Mouse (Mus musculus) C2C12 (cell line): ENCODE measurements at regions not wholly inside any gene's neighbourhood (a gene's known extent, or its start where the extent isn't known, plus 50 kb on each side); places are given as distances from the start of the nearest gene placed in this dataset.

ENCODE experiments used
- H3K27me3 ChIP-seq: one replicate; pipeline ENCODE4 v1.6.1; 2011; ENCODE audit not compliant: control insufficient read depth, insufficient read depth, insufficient read length
- H3K36me3 ChIP-seq: one replicate; pipeline ENCODE4 v1.6.1; 2011; ENCODE audit not compliant: control insufficient read depth, insufficient read depth
- H3K4me3 ChIP-seq: one replicate; pipeline ENCODE4 v1.5.1; 2011; ENCODE audit warnings: mild to moderate bottlenecking, control low read depth; ENCODE audit not compliant: poor library complexity, insufficient read depth, severe bottlenecking
- H3K79me2 ChIP-seq: one replicate; pipeline ENCODE4 v1.6.1; 2011; ENCODE audit not compliant: control insufficient read depth, insufficient read depth
- H3K79me3 ChIP-seq: one replicate; pipeline ENCODE4 v1.6.1; 2011; ENCODE audit warnings: low read depth, control low read depth
- H3ac ChIP-seq: one replicate; pipeline ENCODE3; 2011; ENCODE audit warnings: low read depth; ENCODE audit not compliant: control insufficient read depth, insufficient read length
- CEBPB ChIP-seq: IDR thresholded peaks from one replicate; pipeline ENCODE4 v1.6.1; 2011; ENCODE audit warnings: low read depth, mild to moderate bottlenecking, control low read depth, moderate library complexity
- CTCF ChIP-seq: IDR thresholded peaks from one replicate; pipeline ENCODE4 v1.5.1; 2011; ENCODE audit not compliant: control insufficient read depth, insufficient read depth, insufficient read length
- FOSL1 ChIP-seq: IDR thresholded peaks from one replicate; pipeline ENCODE4 v1.8.0; 2011; ENCODE audit warnings: mild to moderate bottlenecking, low read length; ENCODE audit not compliant: poor library complexity, insufficient read depth, severe bottlenecking
- MAX ChIP-seq: IDR thresholded peaks from one replicate; pipeline ENCODE4 v1.6.1; 2011; ENCODE audit warnings: mild to moderate bottlenecking, control low read depth
- MYOD1 ChIP-seq: IDR thresholded peaks from one replicate; pipeline ENCODE4 v1.6.1; 2011; ENCODE audit warnings: low read depth; ENCODE audit not compliant: control insufficient read depth, insufficient read length
- MYOG ChIP-seq: IDR thresholded peaks from one replicate; pipeline ENCODE4 v1.6.1; 2011; ENCODE audit not compliant: control insufficient read depth, insufficient read length; ENCODE audit errors: extremely low read depth
- USF1 ChIP-seq: IDR thresholded peaks from one replicate; pipeline ENCODE4 v1.6.1; 2011; ENCODE audit warnings: low read depth, mild to moderate bottlenecking, control low read depth, moderate library complexity

GRCm38 (mm10) chr2:92523321-92523895, 63.1 kb upstream of the Slc35c1 start:
- no peaks in the 10 kb centered on the region for H3K79me3 ChIP-seq
- no peak for TF ChIP-seq USF1
- no peak for TF ChIP-seq CEBPB
- TF ChIP-seq MYOD1 = no peak
- no peak for TF ChIP-seq CTCF
- no peak for TF ChIP-seq MAX
- no peaks in the 10 kb centered on the region for H3K79me2 ChIP-seq
- no peak overlapping the region for H3K4me3 ChIP-seq
- H3K27me3 ChIP-seq = peaks cover 15% of the 10 kb centered on the region
- no peak overlapping the region for H3ac ChIP-seq
- no peaks in the 10 kb centered on the region for H3K36me3 ChIP-seq

GRCm38 (mm10) chr2:92521527-92521926, 61.2 kb upstream of the Slc35c1 start:
- no peak for TF ChIP-seq USF1
- TF ChIP-seq CEBPB = no peak
- no peaks in the 10 kb centered on the region for H3K79me3 ChIP-seq
- no peak overlapping the region for H3K4me3 ChIP-seq
- no peaks in the 10 kb centered on the region for H3K79me2 ChIP-seq
- no peak overlapping the region for H3ac ChIP-seq
- H3K27me3 ChIP-seq = peaks cover 11% of the 10 kb centered on the region
- no peaks in the 10 kb centered on the region for H3K36me3 ChIP-seq

DNA sequence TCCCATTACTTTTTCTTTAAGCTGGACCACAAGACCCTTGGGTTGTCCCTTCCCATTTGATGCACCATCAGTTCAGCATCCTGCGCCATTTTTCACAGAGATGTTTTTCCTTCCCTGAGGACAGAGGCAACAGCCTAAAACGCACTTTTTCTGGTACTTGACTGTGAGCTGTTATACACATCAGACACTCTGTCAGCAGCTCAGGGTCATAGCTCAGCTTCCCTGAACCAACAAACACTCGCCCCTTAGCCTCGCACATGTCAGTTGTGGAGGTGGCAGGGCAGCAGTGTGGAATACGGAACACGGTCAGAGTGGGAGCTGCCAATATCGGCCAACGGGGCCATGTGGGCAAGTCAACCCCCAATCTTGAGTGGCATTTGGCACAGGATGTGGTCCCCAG, 59.1 kb upstream of the Slc35c1 start:
- Histone ChIP-seq H3ac (no peak overlapping the region), H3K4me3 (no peak overlapping the region), H3K79me2 (no peaks in the 10 kb centered on the region), H3K27me3 (peaks cover 11% of the 10 kb centered on the region), H3K36me3 (no peaks in the 10 kb centered on the region), H3K79me3 (no peaks in the 10 kb centered on the region)
- TF ChIP-seq FOSL1 = no peak
- TF ChIP-seq CTCF = no peak
- TF ChIP-seq MAX = no peak
- TF ChIP-seq MYOD1 = no peak
- TF ChIP-seq USF1 = no peak
- no peak for TF ChIP-seq MYOG

DNA sequence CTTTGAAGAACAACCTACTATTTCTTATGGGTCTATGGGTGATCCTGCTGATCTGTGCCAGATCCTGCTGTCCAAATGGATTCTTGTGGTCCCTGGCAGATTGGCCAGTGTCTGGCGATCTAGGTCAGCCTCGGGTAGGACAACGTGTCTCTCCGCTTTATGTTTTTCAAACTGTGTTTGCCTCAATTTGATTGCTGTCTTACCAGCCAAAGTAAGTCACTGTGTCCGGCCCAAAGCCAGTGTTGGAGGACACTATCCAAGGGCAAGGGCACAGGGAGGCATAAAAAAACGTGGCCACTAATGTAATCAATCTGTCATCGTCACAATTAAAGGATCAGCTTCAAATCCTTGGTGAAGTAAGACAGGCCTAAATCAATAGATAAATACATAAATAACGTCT, 58.6 kb upstream of the Slc35c1 start:
- no peaks in the 10 kb centered on the region for H3K36me3 ChIP-seq
- H3K4me3 ChIP-seq = no peak overlapping the region
- H3K27me3 ChIP-seq = peaks cover 13% of the 10 kb centered on the region
- no peaks in the 10 kb centered on the region for H3K79me3 ChIP-seq
- no peaks in the 10 kb centered on the region for H3K79me2 ChIP-seq
- no peak overlapping the region for H3ac ChIP-seq
- TF ChIP-seq MYOD1 (no peak), FOSL1 (no peak), USF1 (no peak), MAX (no peak), CEBPB (no peak), CTCF (no peak), MYOG (no peak)

- H3K27me3 ChIP-seq = peaks cover 25% of the 10 kb centered on the region
- no peak overlapping the region for H3K4me3 ChIP-seq
- H3K79me3 ChIP-seq = no peaks in the 10 kb centered on the region
- TF ChIP-seq CTCF = no peak
- no peak for TF ChIP-seq MAX
- no peak for TF ChIP-seq FOSL1
- TF ChIP-seq CEBPB = no peak
- TF ChIP-seq USF1 = no peak
- no peak for TF ChIP-seq MYOG
- TF ChIP-seq MYOD1 = no peak
- no peak overlapping the region for H3ac ChIP-seq
- H3K79me2 ChIP-seq = no peaks in the 10 kb centered on the region
- H3K36me3 ChIP-seq = no peaks in the 10 kb centered on the region
Measured at GRCm38 (mm10) chr2:92514961-92515360, 54.6 kb upstream of the Slc35c1 start.

DNA sequence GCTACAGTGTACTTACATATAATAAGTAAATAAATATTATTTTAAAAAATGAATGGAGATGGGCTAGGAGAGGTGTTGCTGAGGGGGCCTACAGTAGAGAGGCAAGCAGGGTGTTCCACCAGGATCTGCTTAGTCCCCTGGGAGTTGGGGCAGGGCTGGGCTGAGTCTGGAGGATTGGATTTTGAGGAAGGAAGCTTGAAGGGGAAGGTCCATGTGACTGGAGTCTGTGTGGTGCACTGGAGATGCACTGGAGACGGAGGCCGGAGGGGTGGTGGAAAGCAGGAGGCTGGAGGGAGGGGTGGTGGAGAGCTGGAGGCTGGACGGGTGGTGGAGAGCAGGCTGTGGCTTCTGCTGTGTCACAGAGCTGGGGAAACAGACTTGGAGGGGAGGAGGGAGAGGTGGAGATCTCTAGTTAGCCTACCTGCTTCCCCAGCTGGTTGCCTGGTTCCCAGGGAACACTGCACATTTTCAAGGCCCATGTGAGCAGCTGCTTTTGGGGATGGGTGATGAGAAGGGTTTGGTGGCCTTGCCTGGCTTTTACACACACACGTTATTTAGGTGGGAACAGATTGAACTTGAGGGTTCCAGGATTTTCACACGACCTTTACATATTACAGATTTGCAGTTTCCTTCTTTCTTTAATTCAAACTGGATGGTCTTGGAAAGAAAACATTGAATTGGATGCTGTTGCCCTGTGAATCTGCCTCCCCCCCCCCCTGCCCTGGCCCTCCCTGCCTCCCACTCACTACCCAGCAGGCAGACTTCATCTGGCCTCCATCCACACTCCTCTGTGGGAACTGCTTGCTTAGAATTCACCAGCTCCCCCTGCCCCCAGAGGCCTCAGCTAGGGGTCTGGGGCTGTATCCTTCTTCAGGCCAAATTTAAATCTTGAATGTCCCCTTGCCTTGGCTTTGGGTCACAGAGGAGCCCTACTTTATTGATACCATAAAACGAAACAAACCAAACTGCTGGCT, 51.7 kb upstream of the Slc35c1 start:
- H3K79me2 ChIP-seq = no peaks in the 10 kb centered on the region
- no peak overlapping the region for H3ac ChIP-seq
- no peak overlapping the region for H3K4me3 ChIP-seq
- peaks cover 15% of the 10 kb centered on the region for H3K27me3 ChIP-seq
- H3K79me3 ChIP-seq = no peaks in the 10 kb centered on the region
- H3K36me3 ChIP-seq = no peaks in the 10 kb centered on the region
- no peak for TF ChIP-seq FOSL1
- TF ChIP-seq MYOG = no peak
- no peak for TF ChIP-seq MYOD1
- TF ChIP-seq CEBPB = no peak
- no peak for TF ChIP-seq MAX
- TF ChIP-seq CTCF = no peak
- no peak for TF ChIP-seq USF1
